Mouse (Mus musculus) adrenal gland, postnatal 4 days (tissue): ENCODE data around the gene Alkbh5. TPM values are rescaled to one million over a fixed set of nuclear protein-coding genes. Genes with fewer than 3 reads are reported as not detected.
"Not testable (repeated sequence)": the region's sequence is repeated elsewhere in the genome, so short reads cannot be mapped to it uniquely, and the experiment has no call there.

Experiments used
- DNase-seq, 2 experiments: peaks; one replicate each; pipeline ENCODE4 v3.0.0; 2021 to 2022; ENCODE audit warnings: low spot score in 2 of 2, mixed read lengths in 2 of 2
- total RNA-seq, 2 experiments: library from RNA; stranded (reverse); gene quantifications; 2 replicates each; pipeline ENCODE4 v1.2.3; 2021

The Alkbh5 gene
- total RNA-seq, 2 experiments from 2014 or later = 85.6 to 86.2 TPM

DNA sequence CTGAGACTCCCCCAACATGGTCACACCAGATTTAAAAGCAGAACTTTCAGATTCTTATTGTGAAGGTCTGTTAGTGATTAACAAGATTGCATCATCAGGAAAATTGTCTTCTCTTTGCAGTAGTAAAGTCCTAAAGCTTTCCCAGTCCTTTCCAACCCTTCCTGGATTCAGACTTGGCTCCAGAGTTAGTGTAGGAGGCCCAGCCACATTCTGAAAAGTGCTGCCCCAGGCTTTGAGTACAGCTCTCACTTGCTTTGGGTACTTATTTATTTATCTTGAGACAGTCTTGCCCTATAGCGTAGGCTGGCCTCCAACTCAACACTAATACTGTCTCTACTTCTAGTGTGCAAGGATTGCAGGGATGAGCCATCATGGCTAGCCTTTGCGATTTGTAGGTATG is 4.6 kb downstream of the Alkbh5 start:
- no peak for DNase-seq

DNA sequence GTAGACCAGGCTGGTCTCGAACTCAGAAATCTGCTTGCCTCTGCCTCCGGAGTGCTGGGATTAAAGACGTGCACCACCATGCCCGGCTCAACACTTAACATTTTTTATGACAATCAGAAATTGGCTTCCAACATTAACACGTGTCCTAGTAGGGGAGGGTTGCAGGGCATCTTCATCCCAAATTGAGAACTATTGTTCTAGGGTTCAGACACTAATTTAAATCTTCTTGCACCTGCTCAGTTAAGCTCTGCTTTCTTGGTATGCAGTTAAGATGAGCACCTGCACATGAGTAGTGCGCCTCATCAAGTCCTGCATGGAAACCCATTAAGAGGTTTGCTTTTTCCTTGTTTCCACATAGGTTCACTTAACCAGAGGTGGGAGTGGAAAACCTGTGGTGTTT is 5.7 kb downstream of the Alkbh5 start:
- DNase-seq = no peak

GRCm38 (mm10) chr11:60543211-60543610 is 7.0 kb downstream of the Alkbh5 start:
- not testable (repeated sequence) for DNase-seq

- DNase-seq = no peak
Observed at GRCm38 (mm10) chr11:60545433-60545832, 9.3 kb downstream of the Alkbh5 start.

GRCm38 (mm10) chr11:60548112-60548511 is 11.9 kb downstream of the Alkbh5 start:
- no peak for DNase-seq

DNA sequence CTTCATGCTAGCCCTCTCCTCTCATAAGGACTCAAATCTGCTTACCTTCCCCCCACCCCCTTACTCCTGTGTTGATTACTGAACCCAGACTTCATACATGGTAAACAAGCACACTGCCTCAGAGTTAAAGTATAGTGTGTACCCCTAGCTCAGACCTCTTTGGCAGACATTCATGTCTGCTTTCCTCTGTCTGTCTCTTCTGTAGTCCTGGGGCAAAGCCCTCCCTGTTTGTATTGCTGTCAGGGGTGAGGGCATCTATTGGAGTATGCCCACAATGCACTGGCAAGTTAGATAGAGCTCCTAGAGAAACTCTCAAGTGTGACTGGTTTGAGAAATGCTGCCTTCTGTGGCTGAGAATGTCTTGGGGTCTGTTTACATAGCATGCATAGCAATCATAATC is 16.9 kb downstream of the Alkbh5 start:
- no peak for DNase-seq

DNA sequence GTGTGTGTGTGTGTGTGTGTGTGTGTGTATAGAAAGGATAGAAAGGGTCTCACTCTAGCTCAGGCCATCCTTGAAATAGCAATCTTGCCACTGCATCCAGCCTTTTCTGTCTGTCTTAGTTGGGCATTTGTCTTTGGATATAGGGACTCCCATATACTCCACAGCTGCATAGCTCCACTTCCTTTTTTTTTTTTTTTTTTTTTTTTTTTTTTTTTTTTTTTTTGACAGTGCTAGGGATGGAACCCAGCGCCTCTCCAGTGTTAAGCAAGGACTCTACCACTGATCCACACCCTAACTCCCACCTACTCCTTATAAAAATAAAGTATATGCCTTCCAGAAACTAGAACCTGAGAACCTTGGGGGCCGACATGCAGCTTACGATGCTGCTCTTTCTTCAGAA is 21.5 kb downstream of the Alkbh5 start:
- DNase-seq = no peak

DNA sequence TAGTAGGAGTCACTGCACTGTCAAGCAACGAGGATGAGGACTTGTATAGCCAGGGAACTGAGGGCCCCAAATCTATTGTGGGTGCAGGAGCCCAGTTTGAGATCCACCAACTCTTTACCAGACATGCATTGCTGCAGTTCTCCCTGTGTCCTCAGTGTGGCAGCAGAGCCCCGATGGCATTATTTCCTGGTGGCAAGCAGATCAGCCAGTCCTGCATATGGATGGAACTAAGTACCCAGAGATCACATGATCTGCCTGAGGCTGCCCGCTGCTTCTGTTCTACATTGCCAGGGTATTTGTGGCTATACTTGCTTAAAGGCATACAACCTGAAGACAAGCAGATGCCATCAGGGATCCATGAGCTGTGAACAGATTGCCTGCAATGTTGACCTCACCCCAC is 23.2 kb downstream of the Alkbh5 start:
- peak in 1 of 2 experiments; percentile 47 for DNase-seq

- not testable (repeated sequence) for DNase-seq
Observed at GRCm38 (mm10) chr11:60574006-60574405, 37.8 kb downstream of the Alkbh5 start.

Other genes with a start within 250 kb of the Alkbh5 start
- gene Tom1l2, start 183.5 kb upstream of the Alkbh5 start, total RNA-seq = 10 to 100 TPM; 54.0 to 55.9 TPM
- 1 to 10 TPM; 1.8 to 2.6 TPM for gene Drc3, start 183.1 kb upstream of the Alkbh5 start, total RNA-seq
- gene Gid4, start 119.2 kb upstream of the Alkbh5 start, total RNA-seq = 10 to 100 TPM; 32.1 to 32.8 TPM
- gene Atpaf2, start 117.9 kb upstream of the Alkbh5 start, total RNA-seq = 10 to 100 TPM; 63.2 to 76.7 TPM
- gene Drg2, start 81.8 kb upstream of the Alkbh5 start, total RNA-seq = 10 to 100 TPM; 78.7 to 79.8 TPM
- gene Myo15, start 67.0 kb upstream of the Alkbh5 start, total RNA-seq = 1 to 10 TPM in 1 of 2 experiments, under 1 TPM in 1; 0.62 to 1.1 TPM
- gene Llgl1, start 163.3 kb downstream of the Alkbh5 start, total RNA-seq = 10 to 100 TPM; 36.5 to 41.6 TPM
- 100 to 1,000 TPM; 128 to 129 TPM for gene Flii, start 190.9 kb downstream of the Alkbh5 start, total RNA-seq
- gene Mief2, start 192.0 kb downstream of the Alkbh5 start, total RNA-seq = 10 to 100 TPM; 26.6 to 28.0 TPM
- gene Top3a, start 241.0 kb downstream of the Alkbh5 start, total RNA-seq = 10 to 100 TPM; 18.2 to 19.9 TPM
- gene Smcr8, start 241.1 kb downstream of the Alkbh5 start, total RNA-seq = 10 to 100 TPM; 21.8 to 23.2 TPM